Mouse (Mus musculus) C2C12 (cell line): ENCODE data around the gene Slc26a8.

Source experiments
- MAX ChIP-seq: IDR thresholded peaks from one replicate; pipeline ENCODE4 v1.6.1; 2011; ENCODE audit warnings: mild to moderate bottlenecking, control low read depth
- MYOD1 ChIP-seq: IDR thresholded peaks from one replicate; pipeline ENCODE4 v1.6.1; 2011; ENCODE audit warnings: low read depth; ENCODE audit not compliant: control insufficient read depth, insufficient read length

GRCm38 (mm10) chr17:28697290-28698195, 7.5 kb upstream of the Slc26a8 start:
- TF ChIP-seq MAX (no peak), MYOD1 (no peak)
